Mouse (Mus musculus) midbrain, embryonic 16.5 days (tissue): ENCODE results near the gene Dstyk. TPM values are rescaled to one million over a fixed set of nuclear protein-coding genes. Genes with fewer than 3 reads are reported as not detected.
A peak's percentile ranks its signal among the peaks of the same experiment; 100 is the strongest.

ENCODE experiments used
- ATAC-seq: fragments of 200-750 bp; cut with Nextera tagmentation; 2 replicates; pipeline ENCODE4 v1.8.0; 2017; ENCODE audit warnings: moderate TSS enrichment
- H3K27ac ChIP-seq: fragments of 300-500 bp; sonication (generic); 2 replicates; pipeline ENCODE4 v1.5.1; 2014; ENCODE audit warnings: mild to moderate bottlenecking, low read length, mixed read lengths
- H3K27me3 ChIP-seq: fragments of 300-500 bp; sonication (generic); 2 replicates; pipeline ENCODE4 v1.6.1; 2014; ENCODE audit warnings: low read depth, low read length, mixed read lengths; ENCODE audit not compliant: control insufficient read depth, insufficient read depth
- H3K36me3 ChIP-seq: fragments of 300-500 bp; sonication (generic); 2 replicates; pipeline ENCODE4 v1.6.1; 2014; ENCODE audit warnings: mild to moderate bottlenecking, low read length, moderate library complexity, mixed read lengths; ENCODE audit not compliant: control insufficient read depth, insufficient read depth
- H3K4me1 ChIP-seq: fragments of 300-500 bp; sonication (generic); 2 replicates; pipeline ENCODE4 v1.6.1; 2014; ENCODE audit warnings: mild to moderate bottlenecking, low read length, mixed read lengths; ENCODE audit not compliant: control insufficient read depth, insufficient read depth
- H3K4me2 ChIP-seq: fragments of 300-500 bp; sonication (generic); 2 replicates; pipeline ENCODE4 v1.6.1; 2014; ENCODE audit warnings: mild to moderate bottlenecking, low read length, mixed read lengths
- H3K4me3 ChIP-seq: fragments of 300-500 bp; sonication (generic); 2 replicates; pipeline ENCODE4 v1.5.1; 2014; ENCODE audit warnings: low read depth, mild to moderate bottlenecking, low read length, moderate library complexity, mixed read lengths
- H3K9ac ChIP-seq: fragments of 300-500 bp; sonication (generic); 2 replicates; pipeline ENCODE4 v1.6.1; 2014; ENCODE audit warnings: low read depth, low read length, mixed read lengths
- H3K9me3 ChIP-seq: fragments of 300-500 bp; sonication (generic); replicated peaks from 2 replicates; pipeline ENCODE4 v1.6.1; 2014; ENCODE audit warnings: mild to moderate bottlenecking, low read length, mixed read lengths; ENCODE audit not compliant: control insufficient read depth, poor library complexity, severe bottlenecking
- WGBS: fragments of 180-500 bp; shearing (Covaris S2); extraction: QIAGEN DNeasy Blood & Tissue Kit; methylation state at CpG from one replicate; pipeline ENCODE4 v1.1.7; 2014; 5-methylcytosine and 5-hydroxymethylcytosine counted together
- polyA plus RNA-seq: library from polyadenylated mRNA; unstranded; fragments of >200 nt; fragmentation: Nextera tagmentation; extraction: Ambion mirVana; gene quantifications from 2 replicates; pipeline ENCODE4 v1.2.1, GENCODE M21; 2015

Dstyk gene
- polyA plus RNA-seq, 1 experiment from 2014 or later: 10.3 TPM

DNA sequence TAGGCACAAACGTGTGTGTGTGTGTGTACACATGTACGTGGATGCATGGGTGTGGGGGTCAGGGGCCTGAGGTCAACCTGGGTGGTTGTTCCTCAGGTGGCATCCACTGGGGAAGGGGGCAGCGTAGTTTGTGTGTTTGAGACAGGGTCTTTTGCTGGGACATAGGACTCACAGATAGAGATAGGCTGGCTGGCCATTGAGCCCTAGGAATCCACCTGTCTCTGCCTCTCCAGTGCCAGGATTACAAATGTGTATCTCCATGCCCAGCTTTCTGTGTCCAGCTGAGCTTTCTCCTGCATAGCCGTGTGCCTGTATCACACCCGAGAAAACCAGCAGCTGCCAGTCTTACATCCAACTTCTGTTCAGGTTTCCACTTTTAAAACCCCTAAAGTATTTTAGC, 92.4 kb downstream of the Dstyk start:
- H3K9me3 ChIP-seq: no peaks in the 10 kb centered on the region
- no peaks in the 10 kb centered on the region for H3K4me1 ChIP-seq
- H3K27ac ChIP-seq: no peak overlapping the region
- peaks cover under 1% of the 10 kb centered on the region; the same call in 1 of the 2 replicates for H3K36me3 ChIP-seq
- H3K4me2 ChIP-seq: no peak overlapping the region
- 92% methylated on average over 5 of the region's 5 CpGs for WGBS
- H3K27me3 ChIP-seq: no peaks in the 10 kb centered on the region
- no peak for ATAC-seq
- no peak overlapping the region for H3K9ac ChIP-seq
- H3K4me3 ChIP-seq: no peak overlapping the region

DNA sequence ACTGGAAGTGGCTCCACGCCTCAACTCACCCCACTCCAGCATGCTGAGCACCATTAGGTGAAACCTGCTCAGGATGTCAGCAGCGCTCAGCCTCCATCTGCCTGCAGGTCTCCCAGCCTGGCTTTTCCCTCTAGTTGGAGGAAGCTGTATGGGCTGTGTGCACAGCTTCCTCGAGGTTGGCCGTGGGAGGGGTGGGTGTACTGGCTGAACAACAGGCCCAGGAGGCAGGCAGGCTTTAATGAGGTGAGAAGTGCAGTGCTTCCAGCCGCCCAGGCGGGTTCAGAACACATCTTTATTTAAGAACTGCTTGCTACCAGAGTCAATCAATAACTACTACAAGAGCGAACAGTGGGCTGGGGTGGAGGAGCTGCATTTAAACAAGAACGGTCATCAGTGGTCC, 94.2 kb downstream of the Dstyk start:
- Histone ChIP-seq H3K27ac (peak overlapping the region; percentile 20; the same call in 1 of the 2 replicates), H3K9ac (no peak overlapping the region), H3K36me3 (peaks cover 12% of the 10 kb centered on the region), H3K9me3 (no peaks in the 10 kb centered on the region), H3K4me1 (no peaks in the 10 kb centered on the region), H3K4me2 (no peak overlapping the region), H3K27me3 (no peaks in the 10 kb centered on the region), H3K4me3 (no peak overlapping the region)
- 50% methylated on average over 8 of the region's 8 CpGs for WGBS
- peak; percentile 23 for ATAC-seq

DNA sequence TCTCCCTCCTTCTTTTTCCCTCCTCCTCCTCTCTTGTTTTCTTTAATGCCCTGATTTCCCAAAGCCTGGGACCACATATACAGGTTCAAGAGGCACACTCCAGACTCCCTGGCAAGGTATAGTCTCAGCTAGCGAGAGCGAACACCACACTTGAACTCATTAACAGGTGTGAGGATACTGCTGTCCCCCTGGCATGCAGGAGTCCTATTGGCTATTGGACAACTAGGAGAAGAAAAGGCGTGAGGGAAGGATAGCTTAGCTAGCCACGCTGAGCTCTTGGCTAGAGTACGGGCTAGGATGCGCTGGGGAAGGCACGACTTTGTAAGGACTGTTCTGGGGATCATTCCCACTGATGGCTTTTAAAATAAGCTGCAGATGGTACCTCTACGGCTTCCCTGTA, 94.8 kb downstream of the Dstyk start:
- Histone ChIP-seq H3K9ac (no peak overlapping the region), H3K27me3 (no peaks in the 10 kb centered on the region), H3K4me1 (no peaks in the 10 kb centered on the region), H3K36me3 (peaks cover 14% of the 10 kb centered on the region), H3K27ac (no peak overlapping the region), H3K4me3 (no peak overlapping the region), H3K4me2 (no peak overlapping the region), H3K9me3 (no peaks in the 10 kb centered on the region)
- 70% methylated on average over 8 of the region's 8 CpGs for WGBS
- ATAC-seq: no peak

DNA sequence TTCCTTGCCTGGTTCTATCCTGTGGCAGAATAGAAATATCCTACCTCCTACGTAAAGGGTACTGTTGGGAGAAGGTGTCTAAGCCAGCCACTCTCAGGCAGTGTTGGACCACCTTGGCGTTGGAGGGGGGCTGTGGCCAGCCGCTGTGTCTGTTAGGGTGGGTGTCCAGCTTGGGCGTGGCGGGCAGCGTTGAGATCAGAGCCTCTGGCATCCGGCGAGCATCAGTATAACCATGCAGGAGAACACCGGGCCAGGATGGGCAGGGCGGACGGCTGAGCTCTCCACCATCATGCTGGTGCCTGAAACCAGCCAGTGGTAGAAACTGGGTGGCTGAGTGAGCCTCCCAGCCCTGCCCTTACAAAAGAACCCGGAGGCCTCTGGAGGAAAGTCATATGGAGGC, 98.0 kb downstream of the Dstyk start:
- H3K4me1 ChIP-seq: no peaks in the 10 kb centered on the region
- H3K27ac ChIP-seq: no peak overlapping the region
- peaks cover 22% of the 10 kb centered on the region for H3K36me3 ChIP-seq
- H3K4me3 ChIP-seq: no peak overlapping the region
- WGBS: 92% methylated on average over 12 of the region's 12 CpGs
- no peak overlapping the region for H3K9ac ChIP-seq
- ATAC-seq: no peak
- H3K9me3 ChIP-seq: no peaks in the 10 kb centered on the region
- no peaks in the 10 kb centered on the region for H3K27me3 ChIP-seq
- no peak overlapping the region for H3K4me2 ChIP-seq

Other genes starting within 250 kb of the Dstyk start
- 16.2 and 18.0 TPM in 2 replicates for gene Lemd1, start 226.1 kb upstream of the Dstyk start, polyA plus RNA-seq
- gene AC124108.1, start 226.1 kb upstream of the Dstyk start, polyA plus RNA-seq: 2.8 and 4.0 TPM in 2 replicates
- gene Gm10188, start 187.8 kb upstream of the Dstyk start, polyA plus RNA-seq: 0.28 and 0.63 TPM in 2 replicates
- gene Klhdc8a, start 118.9 kb upstream of the Dstyk start, polyA plus RNA-seq: 8.3 and 10.8 TPM in 2 replicates
- gene Nuak2, start 101.4 kb upstream of the Dstyk start, polyA plus RNA-seq: 19.8 and 22.0 TPM in 2 replicates
- gene Tmcc2, start 26.3 kb upstream of the Dstyk start, polyA plus RNA-seq: 33.3 and 38.1 TPM in 2 replicates
- 44.8 and 49.6 TPM in 2 replicates for gene Rbbp5, start 59.8 kb downstream of the Dstyk start, polyA plus RNA-seq
- gene Tmem81, start 88.7 kb downstream of the Dstyk start, polyA plus RNA-seq: 0.81 and 1.3 TPM in 2 replicates
- gene Cntn2, start 125.7 kb downstream of the Dstyk start, polyA plus RNA-seq: 28.2 and 34.6 TPM in 2 replicates